Mouse (Mus musculus): ENCODE data around the gene Ndufb10. TPM values are rescaled to one million over a fixed set of nuclear protein-coding genes. Genes with fewer than 3 reads are reported as not detected.

Ndufb10 gene
- polyA plus RNA-seq, 1 experiment from 2014 or later: 413 TPM

GRCm38 (mm10) chr17:24736330-24737051 is 12.2 kb upstream of the Ndufb10 start, which contains the start of gene Msrb1:
Msrb1 (plus strand) TSS chr17:24736642.
- Histone ChIP-seq H3K4me1 (replicated peaks; ENCODE audit: control insufficient read depth, insufficient read depth, low read length) (0 out of 2 replicates have a peak, but pooled peaks cover 9% of the 10 kb centered on the region), H3K27ac (ENCODE audit: low read depth, low read length) (peak within 1 kb of the TSS; percentile 65), H3K4me2 (replicated peaks; ENCODE audit: low read depth) (peak within 1 kb of the TSS; percentile 83), H3K36me3 (ENCODE audit: control insufficient read depth, insufficient read depth) (peaks cover 10% of the 10 kb centered on the region; the same call in 1 of the 2 replicates), H3K27me3 (replicated peaks; ENCODE audit: control insufficient read depth, insufficient read depth, low read length) (no peaks in the 10 kb centered on the region), H3K9ac (ENCODE audit: low read depth, low read length) (peak within 1 kb of the TSS; percentile 58), H3K4me3 (ENCODE audit: low read depth, low read length) (peak within 1 kb of the TSS; percentile 64), H3K9me3 (ENCODE audit: control insufficient read depth) (no peaks in the 10 kb centered on the region)
- WGBS: under 1% methylated on average over 29 of the region's 29 CpGs
- peak; percentile 93 for ATAC-seq
- no peak for TF ChIP-seq CTCF (IDR thresholded peaks at IDR 0.05; ENCODE audit: low read depth)

GRCm38 (mm10) chr17:24735446-24735845 is 11.2 kb upstream of the Ndufb10 start:
- no peak for ATAC-seq
- no peak for TF ChIP-seq CTCF (IDR thresholded peaks at IDR 0.05; ENCODE audit: low read depth)
- Histone ChIP-seq H3K4me3 (ENCODE audit: low read depth, low read length) (no peak overlapping the region), H3K4me2 (replicated peaks; ENCODE audit: low read depth) (peak overlapping the region; percentile 83; the same call in 1 of the 2 replicates), H3K27me3 (replicated peaks; ENCODE audit: control insufficient read depth, insufficient read depth, low read length) (no peaks in the 10 kb centered on the region), H3K27ac (ENCODE audit: low read depth, low read length) (peak overlapping the region; percentile 52; the same call in 1 of the 2 replicates), H3K36me3 (ENCODE audit: control insufficient read depth, insufficient read depth) (peaks cover 7% of the 10 kb centered on the region; the same call in 1 of the 2 replicates), H3K9ac (ENCODE audit: low read depth, low read length) (no peak overlapping the region), H3K4me1 (replicated peaks; ENCODE audit: control insufficient read depth, insufficient read depth, low read length) (0 out of 2 replicates have a peak, but pooled peaks cover 9% of the 10 kb centered on the region), H3K9me3 (ENCODE audit: control insufficient read depth) (no peaks in the 10 kb centered on the region)
- 94% methylated on average over 7 of the region's 7 CpGs for WGBS

GRCm38 (mm10) chr17:24734513-24734912 is 10.2 kb upstream of the Ndufb10 start:
- Histone ChIP-seq H3K4me3 (ENCODE audit: low read depth, low read length) (no peak overlapping the region), H3K27ac (ENCODE audit: low read depth, low read length) (no peak overlapping the region), H3K4me1 (replicated peaks; ENCODE audit: control insufficient read depth, insufficient read depth, low read length) (0 out of 2 replicates have a peak, but pooled peaks cover 9% of the 10 kb centered on the region), H3K27me3 (replicated peaks; ENCODE audit: control insufficient read depth, insufficient read depth, low read length) (no peaks in the 10 kb centered on the region), H3K4me2 (replicated peaks; ENCODE audit: low read depth) (no peak overlapping the region), H3K9ac (ENCODE audit: low read depth, low read length) (no peak overlapping the region), H3K36me3 (ENCODE audit: control insufficient read depth, insufficient read depth) (no peaks in the 10 kb centered on the region), H3K9me3 (ENCODE audit: control insufficient read depth) (no peaks in the 10 kb centered on the region)
- WGBS: 88% methylated on average over 1 of the region's 1 CpGs
- no peak for ATAC-seq
- peak; percentile 40 for TF ChIP-seq CTCF (IDR thresholded peaks at IDR 0.05; ENCODE audit: low read depth)

- Histone ChIP-seq H3K9me3 (ENCODE audit: control insufficient read depth) (no peaks in the 10 kb centered on the region), H3K27ac (ENCODE audit: low read depth, low read length) (no peak overlapping the region), H3K27me3 (replicated peaks; ENCODE audit: control insufficient read depth, insufficient read depth, low read length) (no peaks in the 10 kb centered on the region), H3K36me3 (ENCODE audit: control insufficient read depth, insufficient read depth) (no peaks in the 10 kb centered on the region), H3K4me1 (replicated peaks; ENCODE audit: control insufficient read depth, insufficient read depth, low read length) (0 out of 2 replicates have a peak, but pooled peaks cover 7% of the 10 kb centered on the region), H3K4me2 (replicated peaks; ENCODE audit: low read depth) (no peak overlapping the region), H3K4me3 (ENCODE audit: low read depth, low read length) (no peak overlapping the region), H3K9ac (ENCODE audit: low read depth, low read length) (no peak overlapping the region)
- TF ChIP-seq CTCF (IDR thresholded peaks at IDR 0.05; ENCODE audit: low read depth): no peak
- no peak for ATAC-seq
- 90% methylated on average over 21 of the region's 21 CpGs for WGBS
Observed at GRCm38 (mm10) chr17:24733434-24734050, 9.3 kb upstream of the Ndufb10 start.

- Histone ChIP-seq H3K36me3 (ENCODE audit: control insufficient read depth, insufficient read depth) (no peaks in the 10 kb centered on the region), H3K4me1 (replicated peaks; ENCODE audit: control insufficient read depth, insufficient read depth, low read length) (0 out of 2 replicates have a peak, but pooled peaks cover 1% of the 10 kb centered on the region), H3K4me3 (ENCODE audit: low read depth, low read length) (no peak overlapping the region), H3K4me2 (replicated peaks; ENCODE audit: low read depth) (no peak overlapping the region), H3K9ac (ENCODE audit: low read depth, low read length) (no peak overlapping the region), H3K27ac (ENCODE audit: low read depth, low read length) (no peak overlapping the region), H3K9me3 (ENCODE audit: control insufficient read depth) (no peaks in the 10 kb centered on the region), H3K27me3 (replicated peaks; ENCODE audit: control insufficient read depth, insufficient read depth, low read length) (peaks cover 3% of the 10 kb centered on the region; the same call in 1 of the 2 replicates)
- TF ChIP-seq CTCF (IDR thresholded peaks at IDR 0.05; ENCODE audit: low read depth): no peak
- ATAC-seq: no peak
- 84% methylated on average over 12 of the region's 12 CpGs for WGBS
Observed at GRCm38 (mm10) chr17:24732233-24732935, 8.1 kb upstream of the Ndufb10 start.

GRCm38 (mm10) chr17:24730787-24731186 is 6.5 kb upstream of the Ndufb10 start:
- no peak overlapping the region for H3K4me2 ChIP-seq (replicated peaks; ENCODE audit: low read depth)
- 83% methylated on average over 14 of the region's 14 CpGs for WGBS
- TF ChIP-seq CTCF (IDR thresholded peaks at IDR 0.05; ENCODE audit: low read depth): no peak

More at GRCm38 (mm10) chr17:24730787-24731186, 6.5 kb upstream of the Ndufb10 start:
- no peaks in the 10 kb centered on the region for H3K9me3 ChIP-seq (ENCODE audit: control insufficient read depth)
- H3K27ac ChIP-seq (ENCODE audit: low read depth, low read length): no peak overlapping the region
- no peak for ATAC-seq
- H3K9ac ChIP-seq (ENCODE audit: low read depth, low read length): no peak overlapping the region
- H3K4me1 ChIP-seq (replicated peaks; ENCODE audit: control insufficient read depth, insufficient read depth, low read length): no peaks in the 10 kb centered on the region
- no peak overlapping the region for H3K4me3 ChIP-seq (ENCODE audit: low read depth, low read length)
- H3K36me3 ChIP-seq (ENCODE audit: control insufficient read depth, insufficient read depth): no peaks in the 10 kb centered on the region
- peaks cover 3% of the 10 kb centered on the region; the same call in 1 of the 2 replicates for H3K27me3 ChIP-seq (replicated peaks; ENCODE audit: control insufficient read depth, insufficient read depth, low read length)
